Mouse (Mus musculus) MEL (cell line): ENCODE results near the gene Zbtb20. TPM values are rescaled to one million over a fixed set of nuclear protein-coding genes. Genes with fewer than 3 reads are reported as not detected.

ENCODE experiments used
- DNase-seq: peaks from one replicate; pipeline ENCODE4 v3.0.0; 2011; ENCODE audit warnings: low read depth, low spot score
- H3K27ac ChIP-seq: 2 replicates; pipeline ENCODE4 v1.5.1; 2012; ENCODE audit warnings: low read depth, mild to moderate bottlenecking, control low read depth, low read length, moderate library complexity; ENCODE audit not compliant: control insufficient read depth
- H3K27me3 ChIP-seq, 2 experiments: fragments of 150-350 bp in 1 of 2; sonication (generic) in 1 of 2; 2 replicates each; pipeline ENCODE4 v1.6.1; 2012; ENCODE audit warnings: low read length in 2 of 2, mild to moderate bottlenecking in 2 of 2, improper control_type of control experiment in 1 of 2, moderate library complexity in 1 of 2; ENCODE audit not compliant: insufficient read depth in 2 of 2, control insufficient read depth in 1 of 2
- H3K36me3 ChIP-seq, 2 experiments: 2 replicates each; pipeline ENCODE4 v1.6.1; 2012 to 2014; ENCODE audit warnings: low read length in 2 of 2, improper control_type of control experiment in 1 of 2, inconsistent platforms in 1 of 2, mild to moderate bottlenecking in 1 of 2; ENCODE audit not compliant: insufficient read depth in 2 of 2, control insufficient read depth in 1 of 2
- H3K4me1 ChIP-seq, 2 experiments: fragments of 150-350 bp in 1 of 2; sonication (generic) in 1 of 2; 2 replicates each; pipeline ENCODE4 v1.6.1; 2012; ENCODE audit warnings: low read length in 2 of 2, improper control_type of control experiment in 1 of 2, mild to moderate bottlenecking in 1 of 2; ENCODE audit not compliant: insufficient read depth in 2 of 2, control insufficient read depth in 1 of 2
- H3K4me3 ChIP-seq, 2 experiments: fragments of 150-350 bp in 1 of 2; sonication (generic) in 1 of 2; 2 replicates each; pipeline ENCODE4 v1.5.1; 2012; ENCODE audit warnings: low read depth in 2 of 2, low read length in 2 of 2, mild to moderate bottlenecking in 2 of 2, moderate library complexity in 2 of 2, control low read depth in 1 of 2, improper control_type of control experiment in 1 of 2; ENCODE audit not compliant: control insufficient read depth in 1 of 2, insufficient read depth in 1 of 2
- H3K79me2 ChIP-seq: 2 replicates; pipeline ENCODE4 v1.6.1; 2012; ENCODE audit warnings: mild to moderate bottlenecking, low read length, moderate library complexity; ENCODE audit not compliant: control insufficient read depth, poor library complexity, insufficient read depth
- H3K9ac ChIP-seq: 2 replicates; pipeline ENCODE4 v1.6.1; 2012; ENCODE audit warnings: low read depth, mild to moderate bottlenecking, control low read depth, low read length, moderate library complexity; ENCODE audit not compliant: control insufficient read depth, poor library complexity, severe bottlenecking
- H3K9me3 ChIP-seq: fragments of 150-350 bp; sonication (generic); replicated peaks from 2 replicates; pipeline ENCODE4 v1.6.1; 2012; ENCODE audit warnings: mild to moderate bottlenecking, low read length, improper control_type of control experiment, moderate library complexity; ENCODE audit not compliant: insufficient read depth
- BHLHE40 ChIP-seq: IDR thresholded peaks from 2 replicates; pipeline ENCODE4 v1.6.1; 2012; ENCODE audit warnings: low read depth, mild to moderate bottlenecking, inconsistent platforms, low read length, improper control_type of control experiment, borderline replicate concordance
- CHD1 ChIP-seq: IDR thresholded peaks from 2 replicates; pipeline ENCODE4 v1.6.1; 2012; ENCODE audit warnings: low read depth, mild to moderate bottlenecking, inconsistent platforms, low read length, improper control_type of control experiment
- CTCF ChIP-seq, 3 experiments: IDR thresholded peaks in 2 of 3; conservative IDR thresholded peaks in 1 of 3; 2 replicates each; pipeline ENCODE4 v1.5.1; 2011 to 2012; ENCODE audit warnings: low read length in 3 of 3, low read depth in 2 of 3, mild to moderate bottlenecking in 2 of 3, improper control_type of control experiment in 1 of 3, inconsistent platforms in 1 of 3, mixed read lengths in 1 of 3, moderate library complexity in 1 of 3; ENCODE audit not compliant: control insufficient read depth in 1 of 3, insufficient read depth in 1 of 3, poor library complexity in 1 of 3, severe bottlenecking in 1 of 3
- E2F4 ChIP-seq: IDR thresholded peaks from 2 replicates; pipeline ENCODE4 v1.6.1; 2011; ENCODE audit warnings: low read depth, low read length, improper control_type of control experiment, borderline replicate concordance
- ELF1 ChIP-seq: IDR thresholded peaks from 2 replicates; pipeline ENCODE4 v1.6.1; 2014; ENCODE audit warnings: low read depth, mild to moderate bottlenecking, inconsistent platforms, low read length, improper control_type of control experiment, moderate library complexity
- ETS1 ChIP-seq: IDR thresholded peaks from 2 replicates; pipeline ENCODE4 v1.6.1; 2012; ENCODE audit warnings: low read depth, mild to moderate bottlenecking, inconsistent platforms, low read length, improper control_type of control experiment, moderate library complexity
- GATA1 ChIP-seq: IDR thresholded peaks from 2 replicates; pipeline ENCODE4 v1.6.1; 2011; ENCODE audit warnings: low read depth, low read length, improper control_type of control experiment
- JUND ChIP-seq: IDR thresholded peaks from 2 replicates; pipeline ENCODE4 v1.6.1; 2011; ENCODE audit warnings: low read depth, mild to moderate bottlenecking, improper control_type of control experiment, low read length
- KAT2A ChIP-seq: conservative IDR thresholded peaks from 2 replicates; pipeline ENCODE4 v1.6.1; 2012; ENCODE audit warnings: low read depth, low read length, improper control_type of control experiment, inconsistent platforms
- MAFK ChIP-seq: IDR thresholded peaks from 2 replicates; pipeline ENCODE4 v1.6.1; 2011; ENCODE audit warnings: low read depth, mild to moderate bottlenecking, low read length, improper control_type of control experiment, borderline replicate concordance
- MAX ChIP-seq: IDR thresholded peaks from 2 replicates; pipeline ENCODE4 v1.6.1; 2011; ENCODE audit warnings: low read length, improper control_type of control experiment
- MYB ChIP-seq: IDR thresholded peaks from 2 replicates; pipeline ENCODE4 v1.6.1; 2011; ENCODE audit warnings: mild to moderate bottlenecking, low read depth, low read length, improper control_type of control experiment
- NELFE ChIP-seq: IDR thresholded peaks from 2 replicates; pipeline ENCODE4 v1.6.1; 2011; ENCODE audit warnings: low read depth, low read length, improper control_type of control experiment
- POLR2AphosphoS2 ChIP-seq: IDR thresholded peaks from 2 replicates; pipeline ENCODE4 v1.6.1; 2011; ENCODE audit warnings: low read length, improper control_type of control experiment
- SIN3A ChIP-seq: IDR thresholded peaks from 2 replicates; pipeline ENCODE4 v1.6.1; 2012; ENCODE audit warnings: low read length, improper control_type of control experiment, inconsistent platforms
- UBTF ChIP-seq: IDR thresholded peaks from 2 replicates; pipeline ENCODE4 v1.6.1; 2012; ENCODE audit warnings: low read depth, mild to moderate bottlenecking, inconsistent platforms, low read length, improper control_type of control experiment, moderate library complexity, borderline replicate concordance; ENCODE audit not compliant: insufficient read depth
- USF1 ChIP-seq: IDR thresholded peaks from 2 replicates; pipeline ENCODE4 v1.6.1; 2014; ENCODE audit warnings: low read depth, mild to moderate bottlenecking, inconsistent platforms, low read length, improper control_type of control experiment, moderate library complexity
- USF2 ChIP-seq, 2 experiments: IDR thresholded peaks; 2 replicates each; pipeline ENCODE4 v1.6.1; 2011 to 2012; ENCODE audit warnings: improper control_type of control experiment in 2 of 2, low read length in 2 of 2, borderline replicate concordance in 1 of 2, inconsistent platforms in 1 of 2, low read depth in 1 of 2, mild to moderate bottlenecking in 1 of 2; ENCODE audit not compliant: insufficient read depth in 1 of 2
- ZC3H11A ChIP-seq: IDR thresholded peaks from 2 replicates; pipeline ENCODE4 v1.6.1; 2012; ENCODE audit warnings: low read depth, mild to moderate bottlenecking, inconsistent platforms, low read length, improper control_type of control experiment
- ZKSCAN1 ChIP-seq: IDR thresholded peaks from 2 replicates; pipeline ENCODE4 v1.6.1; 2012; ENCODE audit warnings: low read depth, mild to moderate bottlenecking, inconsistent platforms, low read length, improper control_type of control experiment, moderate library complexity
- ZMIZ1 ChIP-seq: IDR thresholded peaks from 2 replicates; pipeline ENCODE4 v1.6.1; 2012; ENCODE audit warnings: low read depth, mild to moderate bottlenecking, inconsistent platforms, low read length, improper control_type of control experiment, moderate library complexity
- ZNF384 ChIP-seq: IDR thresholded peaks from 2 replicates; pipeline ENCODE4 v1.6.1; 2012; ENCODE audit warnings: low read depth, mild to moderate bottlenecking, inconsistent platforms, low read length, improper control_type of control experiment
- polyA plus RNA-seq, 2 experiments: library from polyadenylated mRNA; stranded (reverse) in 1 of 2; unstranded in 1 of 2; fragments of >175 nt in 1 of 2; fragments of >200 nt in 1 of 2; gene quantifications; 2 replicates each; pipeline versions ENCODE4 v1.2.1 to v1.2.4; 2012; ENCODE audit warnings: low replicate concordance in 2 of 2, low read depth in 1 of 2; ENCODE audit not compliant: insufficient read length in 2 of 2, insufficient read depth in 1 of 2, missing spikeins in 1 of 2
- total RNA-seq: library from RNA; depleted of rRNA; stranded (reverse); fragments of 300-350 nt; gene quantifications from 2 replicates; pipeline ENCODE4 v1.2.3, GENCODE M21; 2012

Zbtb20 gene
- total and polyA plus RNA-seq, 3 experiments: 0.17 to 0.27 TPM; not detected in 1

DNA sequence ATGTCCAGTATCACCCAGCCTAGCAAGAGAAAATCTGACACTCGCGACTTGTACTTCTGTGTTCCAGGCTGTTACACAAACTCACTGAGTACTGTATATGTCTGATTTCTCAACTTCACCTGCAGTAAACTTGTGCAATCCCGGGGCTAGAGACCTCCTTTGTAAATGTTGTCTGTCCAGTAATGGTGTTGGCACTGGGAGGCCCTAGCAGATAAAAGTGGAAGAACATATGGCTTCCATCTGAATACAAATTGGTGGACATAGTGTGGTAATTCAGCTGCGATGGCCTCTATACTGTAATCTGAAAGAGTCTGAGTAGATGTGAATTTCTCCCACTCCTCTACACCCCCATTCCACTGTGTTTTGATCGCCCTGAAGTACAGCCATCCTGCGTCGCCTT lies 359.6 kb downstream of the Zbtb20 start:
- H3K9ac ChIP-seq: no peak overlapping the region
- H3K36me3 ChIP-seq: no peaks in the 10 kb centered on the region
- no peaks in the 10 kb centered on the region for H3K27me3 ChIP-seq
- no peaks in the 10 kb centered on the region for H3K4me1 ChIP-seq
- no peaks in the 10 kb centered on the region for H3K79me2 ChIP-seq
- H3K9me3 ChIP-seq: no peaks in the 10 kb centered on the region
- DNase-seq: no peak
- TF ChIP-seq ZMIZ1 (no peak), POLR2AphosphoS2 (no peak), NELFE (no peak), JUND (no peak), UBTF (no peak)
- H3K4me3 ChIP-seq: no peak overlapping the region
- H3K27ac ChIP-seq: no peak overlapping the region

DNA sequence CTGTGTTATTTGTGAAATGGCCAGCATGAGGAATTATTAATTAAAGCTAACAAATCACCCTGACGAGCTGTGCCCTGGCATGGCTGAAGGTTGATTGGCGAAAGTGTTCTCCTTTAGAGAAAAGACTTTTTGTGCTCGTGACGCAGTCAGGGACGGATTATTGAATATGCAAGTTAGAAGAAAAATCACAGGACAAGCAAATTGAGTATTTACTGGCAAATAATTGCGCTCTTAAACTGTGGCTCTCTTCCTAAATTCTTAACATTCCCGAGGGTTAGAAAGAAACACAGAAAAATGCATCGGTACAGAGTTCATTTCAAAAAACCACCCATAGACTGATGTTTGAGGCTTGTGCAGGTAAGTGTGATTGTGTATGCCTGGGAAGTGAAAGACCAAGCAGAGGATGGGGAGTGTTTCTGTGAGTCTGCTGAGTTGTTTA lies 360.1 kb downstream of the Zbtb20 start:
- H3K27ac ChIP-seq: no peak overlapping the region
- no peaks in the 10 kb centered on the region for H3K36me3 ChIP-seq
- no peaks in the 10 kb centered on the region for H3K9me3 ChIP-seq
- H3K27me3 ChIP-seq: no peaks in the 10 kb centered on the region
- no peak for TF ChIP-seq CTCF (IDR thresholded peaks at IDR 0.05 in 2 of 3, conservative IDR thresholded peaks at IDR 0.05 in 1 of 3; ENCODE audit: control insufficient read depth in 1 of 3, insufficient read depth in 1 of 3, low read depth in 2 of 3, low read length in 3 of 3, poor library complexity in 1 of 3, severe bottlenecking in 1 of 3)
- no peak for TF ChIP-seq USF2 (IDR thresholded peaks at IDR 0.05; ENCODE audit: borderline replicate concordance in 1 of 2, insufficient read depth in 1 of 2, low read depth in 1 of 2, low read length in 2 of 2)
- TF ChIP-seq KAT2A: no peak
- TF ChIP-seq USF1: no peak
- no peak for TF ChIP-seq MYB
- no peak for TF ChIP-seq MAFK
- TF ChIP-seq ZMIZ1: no peak
- TF ChIP-seq ZKSCAN1: no peak
- TF ChIP-seq NELFE: no peak
- TF ChIP-seq CHD1: no peak
- TF ChIP-seq E2F4: no peak
- TF ChIP-seq MAX: no peak
- TF ChIP-seq ZC3H11A: no peak
- no peak for TF ChIP-seq SIN3A
- no peak for TF ChIP-seq ETS1
- no peak for TF ChIP-seq ZNF384
- no peak for TF ChIP-seq BHLHE40
- no peak for TF ChIP-seq GATA1
- no peak for TF ChIP-seq ELF1
- H3K4me1 ChIP-seq: no peaks in the 10 kb centered on the region
- no peak overlapping the region for H3K9ac ChIP-seq
- no peak for DNase-seq
- no peaks in the 10 kb centered on the region for H3K79me2 ChIP-seq
- H3K4me3 ChIP-seq: no peak overlapping the region
